Mouse (Mus musculus) cortical plate, adult 2 months (tissue): ENCODE results near the gene Gnb4. TPM values are rescaled to one million over a fixed set of nuclear protein-coding genes. Genes with fewer than 3 reads are reported as not detected.

Experiments used
- H3K27ac ChIP-seq: fragments of 200-500 bp; 2 replicates; pipeline ENCODE4 v1.5.1; 2012; ENCODE audit warnings: low read length, control low read depth, inconsistent platforms; ENCODE audit not compliant: insufficient read depth
- H3K4me1 ChIP-seq: fragments of 200-500 bp; 2 replicates; pipeline ENCODE4 v1.6.1; 2011; ENCODE audit warnings: low read length; ENCODE audit not compliant: control insufficient read depth, insufficient read depth
- H3K4me3 ChIP-seq: fragments of 200-500 bp; 2 replicates; pipeline ENCODE4 v1.5.1; 2011; ENCODE audit warnings: mild to moderate bottlenecking, low read length, control low read depth; ENCODE audit not compliant: insufficient read depth
- CTCF ChIP-seq: fragments of 200-500 bp; IDR thresholded peaks from 2 replicates; pipeline ENCODE4 v1.5.1; 2011; ENCODE audit warnings: mild to moderate bottlenecking, control low read depth, low read length; ENCODE audit not compliant: insufficient read depth; ENCODE audit errors: extremely low read depth
- POLR2A ChIP-seq: fragments of 200-500 bp; IDR thresholded peaks from 2 replicates; pipeline ENCODE4 v1.6.1; 2011; ENCODE audit warnings: mild to moderate bottlenecking, low read length, control low read depth; ENCODE audit not compliant: insufficient read depth; ENCODE audit errors: extremely low read depth
- polyA plus RNA-seq: library from polyadenylated mRNA; depleted of rRNA; stranded (reverse); fragments of >200 nt; gene quantifications from 2 replicates; pipeline ENCODE4 v1.2.3, GENCODE M21; 2012

The Gnb4 gene
- polyA plus RNA-seq, 1 experiment, result 46.6 TPM

DNA sequence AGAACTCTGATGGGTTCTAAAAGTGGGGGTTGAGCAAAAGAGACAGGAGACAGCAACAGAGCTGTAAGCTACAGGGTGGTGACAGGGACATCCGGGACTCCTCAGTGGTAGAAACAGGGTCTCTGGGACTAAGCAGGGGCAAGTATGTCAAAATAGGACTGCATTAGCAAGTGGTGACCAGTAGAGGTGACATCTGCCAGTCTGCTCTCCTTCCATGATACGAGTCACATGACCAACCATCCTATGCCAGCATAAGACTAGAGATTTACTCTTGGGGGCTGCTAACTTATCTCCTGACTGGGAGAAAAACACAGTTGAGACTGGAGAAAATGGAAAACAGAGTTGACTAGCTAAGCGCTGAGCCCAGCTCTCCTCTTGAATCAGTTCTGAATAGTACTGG is 30.1 kb downstream of the Gnb4 start:
- no peaks in the 10 kb centered on the region for H3K4me1 ChIP-seq
- H3K27ac ChIP-seq, result no peak overlapping the region
- TF ChIP-seq POLR2A (no peak), CTCF (no peak)
- no peak overlapping the region for H3K4me3 ChIP-seq

DNA sequence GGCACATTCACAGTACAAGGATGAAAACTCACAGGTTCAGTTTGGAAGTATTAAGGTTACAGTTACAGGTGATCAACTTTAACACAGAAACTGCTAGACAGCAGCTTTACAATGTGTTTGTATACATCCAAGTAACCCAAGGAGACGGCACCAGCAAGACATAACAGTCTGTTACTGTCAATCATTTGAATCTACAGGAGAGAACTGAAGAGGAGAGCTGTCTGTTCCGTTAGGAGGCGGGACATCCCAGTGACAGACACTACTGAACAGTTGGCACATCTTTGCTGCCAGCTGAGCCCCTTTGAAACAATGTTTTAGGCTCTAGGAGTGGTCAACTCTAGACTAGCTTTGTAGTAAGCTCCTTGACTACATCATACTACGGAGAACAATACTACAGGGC is 32.9 kb downstream of the Gnb4 start:
- Histone ChIP-seq H3K27ac (no peak overlapping the region), H3K4me3 (no peak overlapping the region), H3K4me1 (peaks cover 2% of the 10 kb centered on the region; the same call in 1 of the 2 replicates)
- no peak for TF ChIP-seq POLR2A

DNA sequence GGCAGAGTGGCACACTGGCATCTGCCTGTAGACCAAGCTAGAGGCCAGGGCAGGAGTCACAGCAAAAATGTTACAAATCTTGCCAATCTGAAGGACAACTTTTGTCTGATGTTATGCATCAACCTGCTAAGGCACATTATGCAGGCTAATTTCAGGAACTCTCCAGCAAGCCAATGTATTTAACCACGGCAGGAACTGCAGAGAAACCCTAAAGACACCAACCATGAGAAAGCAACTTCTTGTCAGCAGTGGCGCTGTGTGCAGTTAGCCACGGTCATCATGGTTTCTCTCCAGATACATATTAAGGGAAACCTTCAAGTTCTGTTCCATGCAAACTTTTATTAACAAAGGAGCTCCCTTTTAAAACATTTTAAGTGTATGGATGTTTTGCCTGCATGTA is 34.5 kb downstream of the Gnb4 start:
- H3K4me1 ChIP-seq, result peaks cover 2% of the 10 kb centered on the region; the same call in 1 of the 2 replicates
- H3K4me3 ChIP-seq, result no peak overlapping the region
- TF ChIP-seq CTCF, result no peak
- no peak for TF ChIP-seq POLR2A

DNA sequence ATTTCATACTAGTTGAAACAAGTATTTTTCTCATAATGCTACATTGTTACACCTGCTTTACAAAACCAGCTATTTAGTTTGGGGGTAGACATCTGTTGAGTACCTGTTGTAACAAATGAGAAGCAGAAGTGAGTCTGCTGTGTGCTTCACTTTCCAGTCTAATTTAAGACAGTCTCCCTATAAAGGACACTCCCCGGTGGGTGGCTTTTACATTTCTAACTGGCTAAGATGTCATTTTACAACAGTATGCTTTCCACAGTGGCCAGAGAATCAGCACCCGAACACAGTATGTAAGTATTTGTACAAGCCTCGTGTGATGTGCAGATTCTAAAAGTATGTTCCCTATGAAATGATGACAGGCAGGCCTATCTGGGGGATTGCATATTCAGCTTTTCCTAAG is 35.6 kb downstream of the Gnb4 start:
- H3K27ac ChIP-seq, result no peak overlapping the region
- TF ChIP-seq POLR2A (no peak), CTCF (no peak)
- peaks cover 2% of the 10 kb centered on the region; the same call in 1 of the 2 replicates for H3K4me1 ChIP-seq
- H3K4me3 ChIP-seq, result no peak overlapping the region

More for the DNA sequence above, 34.5 kb downstream of the Gnb4 start:
- H3K27ac ChIP-seq, result no peak overlapping the region

DNA sequence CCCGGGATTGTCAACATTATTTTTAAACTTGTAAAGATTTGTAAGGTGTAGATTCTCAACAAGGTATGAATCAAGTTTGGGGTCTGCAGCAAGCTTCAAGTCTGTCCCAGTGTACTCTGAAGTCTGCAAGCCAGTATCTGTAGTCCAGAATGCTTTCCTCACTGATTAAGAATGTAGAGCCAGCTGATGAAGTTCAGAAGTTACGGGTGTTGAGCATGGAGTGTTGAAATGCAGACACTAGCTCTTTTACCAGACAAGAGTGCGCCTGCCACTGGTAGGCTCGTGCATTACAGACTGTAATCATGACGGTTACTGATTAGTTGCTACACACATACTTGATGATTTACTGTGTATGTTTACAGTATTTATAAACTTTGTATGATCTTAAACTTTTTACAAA is 37.6 kb downstream of the Gnb4 start:
- no peak for TF ChIP-seq POLR2A
- TF ChIP-seq CTCF, result no peak
- H3K4me3 ChIP-seq, result no peak overlapping the region
- peaks cover 2% of the 10 kb centered on the region; the same call in 1 of the 2 replicates for H3K4me1 ChIP-seq

DNA sequence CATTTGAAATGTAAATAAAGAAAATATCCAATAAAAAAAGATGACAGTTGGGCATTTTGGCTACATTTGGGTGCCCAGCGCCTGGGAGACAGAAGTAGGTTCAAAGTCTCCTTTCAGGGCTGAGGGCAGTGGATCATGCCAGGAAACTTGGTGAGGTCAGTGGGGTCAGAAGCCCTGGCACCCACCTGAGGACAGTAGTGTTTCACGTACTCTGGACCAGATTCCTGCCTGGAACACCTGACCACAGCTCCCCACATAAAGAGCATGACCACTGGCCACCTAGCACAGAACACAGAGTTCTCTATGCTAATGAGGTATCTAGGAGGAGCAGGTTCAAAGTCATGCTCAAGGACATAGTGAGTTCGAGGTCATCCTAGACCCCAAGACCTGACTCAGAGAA is 41.2 kb downstream of the Gnb4 start:
- TF ChIP-seq POLR2A, result no peak
- TF ChIP-seq CTCF, result no peak
- Histone ChIP-seq H3K27ac (no peak overlapping the region), H3K4me3 (no peak overlapping the region), H3K4me1 (peaks cover under 1% of the 10 kb centered on the region; the same call in 1 of the 2 replicates)

More for the DNA sequence above, 37.6 kb downstream of the Gnb4 start:
- H3K27ac ChIP-seq, result no peak overlapping the region

DNA sequence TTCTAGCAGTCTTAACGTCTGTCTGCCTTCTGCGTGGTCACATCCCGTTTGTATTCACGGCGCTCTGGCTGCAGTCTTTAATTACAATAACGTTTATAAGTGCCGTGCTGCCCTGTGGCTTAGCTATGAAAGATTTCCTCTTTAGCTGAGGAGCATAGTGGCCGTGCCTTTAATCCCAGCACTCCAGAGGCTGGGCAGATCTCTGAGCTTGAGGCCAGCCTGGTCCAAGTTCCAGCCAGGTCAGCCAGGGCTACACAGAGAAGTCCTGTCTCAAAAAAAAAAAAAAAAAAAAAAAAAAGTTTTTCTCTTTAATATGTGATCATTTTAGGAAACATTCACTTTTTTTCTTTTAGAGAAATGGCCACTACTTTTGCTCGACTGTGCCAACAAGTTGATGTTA is 42.5 kb downstream of the Gnb4 start:
- no peaks in the 10 kb centered on the region for H3K4me1 ChIP-seq
- TF ChIP-seq CTCF (no peak), POLR2A (no peak)
- H3K27ac ChIP-seq, result no peak overlapping the region
- no peak overlapping the region for H3K4me3 ChIP-seq

DNA sequence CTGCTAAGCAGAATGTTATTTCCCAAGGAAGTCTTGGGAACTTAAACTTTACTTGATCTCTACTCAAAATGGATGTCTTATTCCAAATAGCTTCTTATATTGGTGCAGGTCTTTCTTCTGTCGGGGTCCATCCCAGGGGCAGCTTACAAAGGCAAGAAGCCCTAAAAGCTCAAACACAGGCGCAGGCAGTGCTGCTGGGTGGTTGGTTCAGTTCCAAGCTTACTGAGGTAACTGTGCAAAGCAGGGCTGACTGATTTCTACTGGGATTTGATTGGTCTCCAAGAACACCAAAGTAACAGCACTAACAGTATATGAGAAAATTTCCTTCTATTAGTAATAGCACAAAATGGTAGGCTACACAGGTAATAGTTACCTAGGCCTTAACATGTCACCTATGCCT is 43.3 kb downstream of the Gnb4 start:
- no peak overlapping the region for H3K4me3 ChIP-seq
- H3K4me1 ChIP-seq, result no peaks in the 10 kb centered on the region
- H3K27ac ChIP-seq, result no peak overlapping the region
- TF ChIP-seq CTCF (no peak), POLR2A (no peak)

DNA sequence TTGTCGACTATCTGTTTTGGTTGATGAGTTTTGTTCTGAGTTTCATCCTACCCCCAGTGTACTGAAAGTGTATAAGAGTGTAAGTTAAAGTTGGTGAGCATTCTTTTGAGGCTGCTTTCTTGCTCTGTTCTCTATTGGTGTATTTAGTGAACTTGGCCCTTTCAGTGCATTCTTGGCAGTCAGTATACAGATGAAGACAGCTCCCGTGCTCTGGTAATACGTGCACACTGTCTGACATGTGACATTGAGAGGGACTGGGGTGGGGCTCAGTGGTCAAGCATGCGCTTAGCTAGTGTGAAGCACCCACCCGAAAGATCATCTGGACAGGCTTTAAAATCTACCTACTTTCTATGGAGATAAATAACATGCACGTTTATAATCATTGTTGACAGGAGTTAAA is 53.0 kb downstream of the Gnb4 start:
- TF ChIP-seq CTCF (no peak), POLR2A (no peak)
- no peaks in the 10 kb centered on the region for H3K4me1 ChIP-seq
- H3K27ac ChIP-seq, result no peak overlapping the region
- no peak overlapping the region for H3K4me3 ChIP-seq

DNA sequence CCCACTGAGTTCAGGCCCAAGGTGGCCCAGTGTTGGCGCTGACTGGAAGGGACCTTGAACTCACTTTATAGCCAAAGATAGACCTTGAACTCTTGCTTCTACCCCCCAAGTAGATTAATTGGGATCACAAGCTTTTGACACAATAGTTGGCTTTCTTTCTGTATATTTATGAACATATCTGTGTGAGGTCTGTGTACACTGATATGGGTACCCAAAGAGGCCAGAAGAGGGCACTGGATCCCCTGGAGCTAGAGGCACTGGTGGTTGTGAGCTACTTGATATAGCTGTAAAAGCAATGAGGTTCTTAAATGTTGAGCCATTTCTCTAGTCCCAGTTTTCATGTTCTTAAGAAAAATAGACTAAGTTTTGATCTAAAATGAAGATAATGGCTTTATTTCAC is 63.3 kb downstream of the Gnb4 start:
- Histone ChIP-seq H3K27ac (no peak overlapping the region), H3K4me1 (no peaks in the 10 kb centered on the region), H3K4me3 (no peak overlapping the region)
- TF ChIP-seq POLR2A (no peak), CTCF (peak; percentile 15; the same call in 1 of the 2 replicates)

DNA sequence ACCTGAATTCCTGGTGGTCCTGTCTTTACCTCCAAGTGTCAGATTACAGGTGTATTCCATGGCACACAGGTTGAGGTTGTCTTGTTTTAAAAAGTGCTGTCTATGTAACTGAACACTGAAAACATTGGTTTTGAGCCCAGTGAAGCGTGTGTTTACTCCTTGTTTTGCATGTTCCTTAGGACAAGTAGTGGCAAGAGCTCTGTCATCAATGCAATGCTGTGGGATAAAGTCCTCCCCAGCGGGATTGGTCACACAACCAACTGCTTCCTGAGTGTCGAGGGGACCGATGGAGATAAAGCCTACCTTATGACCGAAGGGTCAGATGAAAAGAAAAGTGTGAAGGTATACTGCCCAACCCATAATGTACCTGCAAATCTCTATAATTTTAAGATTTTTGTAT is 78.3 kb downstream of the Gnb4 start:
- peak overlapping the region; percentile 51; the same call in 1 of the 2 replicates for H3K27ac ChIP-seq
- peaks cover 4% of the 10 kb centered on the region; the same call in 1 of the 2 replicates for H3K4me1 ChIP-seq
- TF ChIP-seq POLR2A (no peak), CTCF (no peak)
- H3K4me3 ChIP-seq, result no peak overlapping the region
